Mouse (Mus musculus) liver, postnatal 0 days (tissue): ENCODE data around the gene Myo6. TPM values are rescaled to one million over a fixed set of nuclear protein-coding genes. Genes with fewer than 3 reads are reported as not detected.

ENCODE experiments used
- ATAC-seq: fragments of 200-750 bp; cut with Nextera tagmentation; 2 replicates; pipeline ENCODE4 v1.8.0; 2017; ENCODE audit warnings: mild to moderate bottlenecking, moderate library complexity
- DNase-seq: peaks from one replicate; pipeline ENCODE4 v3.0.0-alpha.2; 2016
- H3K27ac ChIP-seq: fragments of 300-500 bp; sonication (generic); 2 replicates; pipeline ENCODE4 v1.5.1; 2014; ENCODE audit warnings: antibody characterized with exemption, moderate library complexity, mild to moderate bottlenecking, low read depth
- H3K27me3 ChIP-seq: fragments of 300-500 bp; sonication (generic); 2 replicates; pipeline ENCODE4 v1.6.1; 2014; ENCODE audit warnings: low read length, control low read depth, mixed read lengths; ENCODE audit not compliant: insufficient read depth
- H3K36me3 ChIP-seq: fragments of 300-500 bp; sonication (generic); replicated peaks from 2 replicates; pipeline ENCODE4 v1.6.1; 2014; ENCODE audit warnings: mild to moderate bottlenecking, control low read depth, low read length, moderate library complexity, mixed read lengths; ENCODE audit not compliant: insufficient read depth
- H3K4me1 ChIP-seq: fragments of 300-500 bp; sonication (generic); 2 replicates; pipeline ENCODE4 v1.6.1; 2014; ENCODE audit warnings: antibody characterized with exemption, mild to moderate bottlenecking, control low read depth; ENCODE audit not compliant: insufficient read depth
- H3K4me2 ChIP-seq: fragments of 300-500 bp; sonication (generic); 2 replicates; pipeline ENCODE4 v1.6.1; 2014; ENCODE audit warnings: low read depth, mild to moderate bottlenecking, low read length, moderate library complexity, mixed read lengths
- H3K4me3 ChIP-seq: fragments of 300-500 bp; sonication (generic); 2 replicates; pipeline ENCODE4 v1.5.1; 2014; ENCODE audit warnings: low read depth, low read length
- H3K9ac ChIP-seq: fragments of 300-500 bp; sonication (generic); replicated peaks from 2 replicates; pipeline ENCODE4 v1.6.1; 2014; ENCODE audit warnings: mild to moderate bottlenecking, moderate library complexity
- H3K9me3 ChIP-seq: fragments of 300-500 bp; sonication (generic); 2 replicates; pipeline ENCODE4 v1.6.1; 2016; ENCODE audit warnings: mild to moderate bottlenecking, control low read depth, low read length, mixed read lengths
- CTCF ChIP-seq: sonication (generic); IDR thresholded peaks from 2 replicates; pipeline ENCODE4 v1.5.1; 2016; ENCODE audit warnings: antibody characterized with exemption, low read depth
- EP300 ChIP-seq: IDR thresholded peaks from 2 replicates; pipeline ENCODE4 v1.6.1; 2016; ENCODE audit warnings: antibody characterized with exemption, low read depth, mild to moderate bottlenecking
- WGBS: fragments of 180-500 bp; shearing (Covaris S2); extraction: QIAGEN DNeasy Blood & Tissue Kit; methylation state at CpG from one replicate; pipeline ENCODE4 v1.1.7; 2014; ENCODE audit not compliant: insufficient replicate concordance; 5-methylcytosine and 5-hydroxymethylcytosine counted together
- polyA plus RNA-seq: library from polyadenylated mRNA; unstranded; fragments of >200 nt; fragmentation: Nextera tagmentation; extraction: Ambion mirVana; gene quantifications from 2 replicates; pipeline ENCODE4 v1.2.1, GENCODE M21; 2015

Myo6 gene
- polyA plus RNA-seq, 1 experiment from 2014 or later, result 4.4 TPM

GRCm38 (mm10) chr9:80333466-80333865 lies 168.6 kb downstream of the Myo6 start:
- H3K4me2 ChIP-seq, result no peak overlapping the region
- DNase-seq (no peak), ATAC-seq (no peak)
- no peak overlapping the region for H3K4me3 ChIP-seq
- TF ChIP-seq EP300, result no peak
- no peak for TF ChIP-seq CTCF
- WGBS, result 68% methylated on average over 8 of the region's 8 CpGs
- H3K9me3 ChIP-seq, result no peaks in the 10 kb centered on the region
- no peak overlapping the region for H3K9ac ChIP-seq
- H3K36me3 ChIP-seq, result no peaks in the 10 kb centered on the region
- H3K27me3 ChIP-seq, result no peaks in the 10 kb centered on the region
- H3K27ac ChIP-seq, result no peak overlapping the region
- H3K4me1 ChIP-seq, result no peaks in the 10 kb centered on the region

GRCm38 (mm10) chr9:80333998-80334605 lies 169.3 kb downstream of the Myo6 start:
- TF ChIP-seq CTCF (no peak), EP300 (no peak)
- no peaks in the 10 kb centered on the region for H3K9me3 ChIP-seq
- no peaks in the 10 kb centered on the region for H3K27me3 ChIP-seq
- no peaks in the 10 kb centered on the region for H3K36me3 ChIP-seq
- H3K4me3 ChIP-seq, result no peak overlapping the region
- H3K27ac ChIP-seq, result no peak overlapping the region
- no peaks in the 10 kb centered on the region for H3K4me1 ChIP-seq
- no peak for ATAC-seq
- 80% methylated on average over 14 of the region's 14 CpGs for WGBS
- H3K9ac ChIP-seq, result no peak overlapping the region
- H3K4me2 ChIP-seq, result no peak overlapping the region
- no peak for DNase-seq

- Histone ChIP-seq H3K4me3 (no peak overlapping the region), H3K27me3 (no peaks in the 10 kb centered on the region), H3K27ac (no peak overlapping the region), H3K4me1 (no peaks in the 10 kb centered on the region), H3K9ac (no peak overlapping the region), H3K36me3 (no peaks in the 10 kb centered on the region), H3K4me2 (peak overlapping the region; percentile 51), H3K9me3 (no peaks in the 10 kb centered on the region)
- DNase-seq (no peak), ATAC-seq (no peak)
- WGBS, result 61% methylated on average over 13 of the region's 13 CpGs
- no peak for TF ChIP-seq EP300
- TF ChIP-seq CTCF, result no peak
Measured at GRCm38 (mm10) chr9:80335660-80336357, 171.0 kb downstream of the Myo6 start.

- DNase-seq (peak; percentile 32), ATAC-seq (peak; percentile 68; the same call in 1 of the 2 replicates)
- H3K27me3 ChIP-seq, result no peaks in the 10 kb centered on the region
- H3K9ac ChIP-seq, result no peak overlapping the region
- 68% methylated on average over 6 of the region's 6 CpGs for WGBS
- H3K4me3 ChIP-seq, result no peak overlapping the region
- no peaks in the 10 kb centered on the region for H3K9me3 ChIP-seq
- H3K4me1 ChIP-seq, result no peaks in the 10 kb centered on the region
- H3K4me2 ChIP-seq, result no peak overlapping the region
- no peaks in the 10 kb centered on the region for H3K36me3 ChIP-seq
- TF ChIP-seq CTCF, result no peak
- no peak for TF ChIP-seq EP300
- no peak overlapping the region for H3K27ac ChIP-seq
Measured at GRCm38 (mm10) chr9:80338026-80338425, 173.2 kb downstream of the Myo6 start.

- 83% methylated on average over 1 of the region's 1 CpGs for WGBS
- no peaks in the 10 kb centered on the region for H3K27me3 ChIP-seq
- ATAC-seq (no peak), DNase-seq (no peak)
- no peak for TF ChIP-seq EP300
- TF ChIP-seq CTCF, result no peak
- no peaks in the 10 kb centered on the region for H3K9me3 ChIP-seq
- no peaks in the 10 kb centered on the region for H3K4me1 ChIP-seq
- no peak overlapping the region for H3K9ac ChIP-seq
- no peak overlapping the region for H3K4me3 ChIP-seq
- H3K4me2 ChIP-seq, result no peak overlapping the region
- H3K27ac ChIP-seq, result no peak overlapping the region
- no peaks in the 10 kb centered on the region for H3K36me3 ChIP-seq
Measured at GRCm38 (mm10) chr9:80340927-80341326, 176.1 kb downstream of the Myo6 start.

GRCm38 (mm10) chr9:80341756-80342155 lies 176.9 kb downstream of the Myo6 start:
- H3K9me3 ChIP-seq, result no peaks in the 10 kb centered on the region
- TF ChIP-seq EP300, result no peak
- no peak for TF ChIP-seq CTCF
- H3K4me1 ChIP-seq, result no peaks in the 10 kb centered on the region
- 87% methylated on average over 16 of the region's 16 CpGs for WGBS
- H3K27me3 ChIP-seq, result no peaks in the 10 kb centered on the region
- H3K4me3 ChIP-seq, result no peak overlapping the region
- no peak for DNase-seq
- H3K36me3 ChIP-seq, result no peaks in the 10 kb centered on the region
- no peak overlapping the region for H3K9ac ChIP-seq
- H3K27ac ChIP-seq, result no peak overlapping the region
- no peak overlapping the region for H3K4me2 ChIP-seq
- ATAC-seq, result no peak
